Mouse (Mus musculus): Measurements from ENCODE around the gene Ndufv3. TPM values are rescaled to one million over a fixed set of nuclear protein-coding genes. Genes with fewer than 3 reads are reported as not detected.

The Ndufv3 gene
- 1,109 and 1,394 TPM in 2 replicates for polyA plus RNA-seq (2012; ENCODE audit: insufficient read depth, insufficient read length, missing spikeins)

- Histone ChIP-seq H3K4me3 (ENCODE audit: insufficient read depth, low read depth, low read length) (peak within 1 kb of the TSS; percentile 80), H3K4me1 (ENCODE audit: control insufficient read depth, insufficient read depth, insufficient read length, low read length) (peaks cover 2% of the 10 kb centered on the region; the same call in 1 of the 2 replicates), H3K27ac (replicated peaks; ENCODE audit: low read depth, low read length) (peak within 1 kb of the TSS; percentile 73)
These were observed at the start of gene Ndufv3, which contains the start of gene Wdr4 for GRCm38 (mm10) chr17:31519946-31520838. Ndufv3 (plus strand) TSS chr17:31520115. Wdr4 (minus strand) TSS chr17:31519980.

GRCm38 (mm10) chr17:31470766-31471418 lies 49.0 kb upstream of the Ndufv3 start:
- Histone ChIP-seq H3K4me1 (ENCODE audit: control insufficient read depth, insufficient read depth, insufficient read length, low read length) (no peaks in the 10 kb centered on the region), H3K4me3 (ENCODE audit: insufficient read depth, low read depth, low read length) (no peak overlapping the region), H3K27ac (replicated peaks; ENCODE audit: low read depth, low read length) (no peak overlapping the region)

- no peak overlapping the region for H3K27ac ChIP-seq (replicated peaks; ENCODE audit: low read depth, low read length)
- no peak overlapping the region for H3K4me3 ChIP-seq (ENCODE audit: insufficient read depth, low read depth, low read length)
- no peaks in the 10 kb centered on the region for H3K4me1 ChIP-seq (ENCODE audit: control insufficient read depth, insufficient read depth, insufficient read length, low read length)
These were observed 45.5 kb upstream of the Ndufv3 start for GRCm38 (mm10) chr17:31474388-31474787.

GRCm38 (mm10) chr17:31478606-31479005 lies 41.3 kb upstream of the Ndufv3 start:
- H3K4me1 ChIP-seq (ENCODE audit: control insufficient read depth, insufficient read depth, insufficient read length, low read length): no peaks in the 10 kb centered on the region
- no peak overlapping the region for H3K4me3 ChIP-seq (ENCODE audit: insufficient read depth, low read depth, low read length)
- no peak overlapping the region for H3K27ac ChIP-seq (replicated peaks; ENCODE audit: low read depth, low read length)

- Histone ChIP-seq H3K4me1 (ENCODE audit: control insufficient read depth, insufficient read depth, insufficient read length, low read length) (no peaks in the 10 kb centered on the region), H3K4me3 (ENCODE audit: insufficient read depth, low read depth, low read length) (no peak overlapping the region), H3K27ac (replicated peaks; ENCODE audit: low read depth, low read length) (no peak overlapping the region)
These were observed 40.6 kb upstream of the Ndufv3 start for GRCm38 (mm10) chr17:31479108-31479844.

- no peaks in the 10 kb centered on the region for H3K4me1 ChIP-seq (ENCODE audit: control insufficient read depth, insufficient read depth, insufficient read length, low read length)
- no peak overlapping the region for H3K27ac ChIP-seq (replicated peaks; ENCODE audit: low read depth, low read length)
- H3K4me3 ChIP-seq (ENCODE audit: insufficient read depth, low read depth, low read length): no peak overlapping the region
These were observed 33.2 kb upstream of the Ndufv3 start for GRCm38 (mm10) chr17:31486616-31487198.

GRCm38 (mm10) chr17:31487433-31488060 lies 32.4 kb upstream of the Ndufv3 start:
- Histone ChIP-seq H3K4me1 (ENCODE audit: control insufficient read depth, insufficient read depth, insufficient read length, low read length) (no peaks in the 10 kb centered on the region), H3K27ac (replicated peaks; ENCODE audit: low read depth, low read length) (no peak overlapping the region), H3K4me3 (ENCODE audit: insufficient read depth, low read depth, low read length) (no peak overlapping the region)

- Histone ChIP-seq H3K27ac (replicated peaks; ENCODE audit: low read depth, low read length) (no peak overlapping the region), H3K4me3 (ENCODE audit: insufficient read depth, low read depth, low read length) (no peak overlapping the region), H3K4me1 (ENCODE audit: control insufficient read depth, insufficient read depth, insufficient read length, low read length) (no peaks in the 10 kb centered on the region)
These were observed 28.6 kb upstream of the Ndufv3 start for GRCm38 (mm10) chr17:31491355-31491754.

GRCm38 (mm10) chr17:31492416-31492815 lies 27.5 kb upstream of the Ndufv3 start:
- no peaks in the 10 kb centered on the region for H3K4me1 ChIP-seq (ENCODE audit: control insufficient read depth, insufficient read depth, insufficient read length, low read length)
- no peak overlapping the region for H3K27ac ChIP-seq (replicated peaks; ENCODE audit: low read depth, low read length)
- H3K4me3 ChIP-seq (ENCODE audit: insufficient read depth, low read depth, low read length): no peak overlapping the region

GRCm38 (mm10) chr17:31494989-31495388 lies 24.9 kb upstream of the Ndufv3 start:
- no peaks in the 10 kb centered on the region for H3K4me1 ChIP-seq (ENCODE audit: control insufficient read depth, insufficient read depth, insufficient read length, low read length)
- no peak overlapping the region for H3K27ac ChIP-seq (replicated peaks; ENCODE audit: low read depth, low read length)
- no peak overlapping the region for H3K4me3 ChIP-seq (ENCODE audit: insufficient read depth, low read depth, low read length)

- no peak overlapping the region for H3K4me3 ChIP-seq (ENCODE audit: insufficient read depth, low read depth, low read length)
- H3K4me1 ChIP-seq (ENCODE audit: control insufficient read depth, insufficient read depth, insufficient read length, low read length): no peaks in the 10 kb centered on the region
These were observed 22.2 kb upstream of the Ndufv3 start for GRCm38 (mm10) chr17:31497726-31498125.

GRCm38 (mm10) chr17:31499725-31500124 lies 20.2 kb upstream of the Ndufv3 start:
- no peak overlapping the region for H3K27ac ChIP-seq (replicated peaks; ENCODE audit: low read depth, low read length)
- no peak overlapping the region for H3K4me3 ChIP-seq (ENCODE audit: insufficient read depth, low read depth, low read length)
- H3K4me1 ChIP-seq (ENCODE audit: control insufficient read depth, insufficient read depth, insufficient read length, low read length): no peaks in the 10 kb centered on the region

More at GRCm38 (mm10) chr17:31497726-31498125, 22.2 kb upstream of the Ndufv3 start:
- H3K27ac ChIP-seq (replicated peaks; ENCODE audit: low read depth, low read length): no peak overlapping the region

GRCm38 (mm10) chr17:31500416-31500815 lies 19.5 kb upstream of the Ndufv3 start:
- Histone ChIP-seq H3K27ac (replicated peaks; ENCODE audit: low read depth, low read length) (no peak overlapping the region), H3K4me3 (ENCODE audit: insufficient read depth, low read depth, low read length) (no peak overlapping the region), H3K4me1 (ENCODE audit: control insufficient read depth, insufficient read depth, insufficient read length, low read length) (no peaks in the 10 kb centered on the region)

GRCm38 (mm10) chr17:31500908-31501307 lies 19.0 kb upstream of the Ndufv3 start:
- Histone ChIP-seq H3K27ac (replicated peaks; ENCODE audit: low read depth, low read length) (no peak overlapping the region), H3K4me1 (ENCODE audit: control insufficient read depth, insufficient read depth, insufficient read length, low read length) (no peaks in the 10 kb centered on the region), H3K4me3 (ENCODE audit: insufficient read depth, low read depth, low read length) (no peak overlapping the region)

Data from brown adipose tissue, adult 24 weeks (tissue).